Mouse (Mus musculus) megakaryocyte, embryonic 14.5 days (primary cell): ENCODE results near the gene Clasp1.

Experiments used
- FLI1 ChIP-seq: IDR thresholded peaks from 2 replicates; pipeline ENCODE4 v1.6.1; 2012; ENCODE audit warnings: low read length, inconsistent platforms, mixed read lengths
- GATA1 ChIP-seq: IDR thresholded peaks from 3 replicates; pipeline ENCODE4 v1.6.1; 2012; ENCODE audit warnings: mixed read lengths, low read length, inconsistent platforms, borderline replicate concordance

- TF ChIP-seq GATA1 (no peak), FLI1 (no peak)
These were observed 91.9 kb downstream of the Clasp1 start for GRCm38 (mm10) chr1:118480484-118481364.
